Mouse (Mus musculus) intestine, embryonic 14.5 days (tissue): Measurements from ENCODE around the gene Mgrn1. TPM values are rescaled to one million over a fixed set of nuclear protein-coding genes. Genes with fewer than 3 reads are reported as not detected.

Experiments
- ATAC-seq: fragments of 200-750 bp; cut with Nextera tagmentation; replicated peaks from 2 replicates; pipeline ENCODE4 v1.8.0; 2017; ENCODE audit warnings: low read depth, moderate number of reproducible peaks, moderate TSS enrichment, moderate library complexity; ENCODE audit not compliant: low FRiP score, low TSS enrichment
- DNase-seq: peaks from one replicate; pipeline ENCODE4 v3.0.0-alpha.2; 2018; ENCODE audit warnings: low spot score
- H3K27ac ChIP-seq: fragments of 300-500 bp; sonication (generic); 2 replicates; pipeline ENCODE4 v1.5.1; 2014; ENCODE audit warnings: low read depth, mild to moderate bottlenecking, control low read depth
- H3K27me3 ChIP-seq: fragments of 300-500 bp; sonication (generic); replicated peaks from 2 replicates; pipeline ENCODE4 v1.6.1; 2014; ENCODE audit warnings: low read length, control low read depth; ENCODE audit not compliant: control insufficient read depth, insufficient read depth
- H3K36me3 ChIP-seq: fragments of 300-500 bp; sonication (generic); 2 replicates; pipeline ENCODE4 v1.6.1; 2014; ENCODE audit warnings: low read length, control low read depth; ENCODE audit not compliant: control insufficient read depth, insufficient read depth
- H3K4me1 ChIP-seq: fragments of 300-500 bp; sonication (generic); replicated peaks from 2 replicates; pipeline ENCODE4 v1.6.1; 2014; ENCODE audit warnings: low read length, control low read depth, mixed read lengths; ENCODE audit not compliant: control insufficient read depth, insufficient read depth
- H3K4me2 ChIP-seq: fragments of 300-500 bp; sonication (generic); 2 replicates; pipeline ENCODE4 v1.6.1; 2014; ENCODE audit warnings: low read length
- H3K4me3 ChIP-seq: fragments of 300-500 bp; sonication (generic); 2 replicates; pipeline ENCODE4 v1.5.1; 2014; ENCODE audit warnings: low read depth, low read length, control low read depth, mixed read lengths
- H3K9ac ChIP-seq: fragments of 300-500 bp; sonication (generic); 2 replicates; pipeline ENCODE4 v1.6.1; 2014; ENCODE audit warnings: mild to moderate bottlenecking, low read length
- H3K9me3 ChIP-seq: fragments of 300-500 bp; sonication (generic); 2 replicates; pipeline ENCODE4 v1.6.1; 2016; ENCODE audit warnings: low read length, control low read depth; ENCODE audit not compliant: control insufficient read depth
- WGBS: fragments of 180-500 bp; shearing (Covaris S2); extraction: QIAGEN DNeasy Blood & Tissue Kit; methylation state at CpG from one replicate; pipeline ENCODE4 v1.1.7; 2014; 5-methylcytosine and 5-hydroxymethylcytosine counted together
- polyA plus RNA-seq: library from polyadenylated mRNA; unstranded; fragments of >200 nt; fragmentation: Nextera tagmentation; extraction: Ambion mirVana; gene quantifications from 2 replicates; pipeline ENCODE4 v1.2.1, GENCODE M21; 2014

Gene Mgrn1
- polyA plus RNA-seq, 1 experiment from 2014 or later, result 87.6 TPM

GRCm38 (mm10) chr16:4898881-4899280 is 12.8 kb downstream of the Mgrn1 start:
- H3K36me3 ChIP-seq, result no peaks in the 10 kb centered on the region
- no peak overlapping the region for H3K4me2 ChIP-seq
- ATAC-seq (no peak), DNase-seq (no peak)
- no peak overlapping the region for H3K27ac ChIP-seq
- H3K9ac ChIP-seq, result no peak overlapping the region
- H3K27me3 ChIP-seq, result no peaks in the 10 kb centered on the region
- H3K4me3 ChIP-seq, result no peak overlapping the region
- 86% methylated on average over 6 of the region's 6 CpGs for WGBS
- H3K9me3 ChIP-seq, result no peaks in the 10 kb centered on the region
- 0 out of 2 replicates have a peak, but pooled peaks cover 4% of the 10 kb centered on the region for H3K4me1 ChIP-seq

GRCm38 (mm10) chr16:4899711-4900110 is 13.7 kb downstream of the Mgrn1 start:
- no peak for DNase-seq
- 64% methylated on average over 2 of the region's 2 CpGs for WGBS
- H3K27ac ChIP-seq, result no peak overlapping the region

GRCm38 (mm10) chr16:4901167-4901566 is 15.1 kb downstream of the Mgrn1 start:
- 68% methylated on average over 7 of the region's 7 CpGs for WGBS
- H3K4me1 ChIP-seq, result 0 out of 2 replicates have a peak, but pooled peaks cover 4% of the 10 kb centered on the region
- H3K27ac ChIP-seq, result no peak overlapping the region
- H3K36me3 ChIP-seq, result no peaks in the 10 kb centered on the region
- H3K4me2 ChIP-seq, result no peak overlapping the region
- no peak for DNase-seq
- no peak for ATAC-seq
- no peaks in the 10 kb centered on the region for H3K9me3 ChIP-seq
- no peak overlapping the region for H3K9ac ChIP-seq
- H3K27me3 ChIP-seq, result no peaks in the 10 kb centered on the region
- no peak overlapping the region for H3K4me3 ChIP-seq

More at GRCm38 (mm10) chr16:4899711-4900110, 13.7 kb downstream of the Mgrn1 start:
- Histone ChIP-seq H3K36me3 (no peaks in the 10 kb centered on the region), H3K4me1 (0 out of 2 replicates have a peak, but pooled peaks cover 4% of the 10 kb centered on the region), H3K4me2 (no peak overlapping the region), H3K9me3 (no peaks in the 10 kb centered on the region), H3K27me3 (no peaks in the 10 kb centered on the region), H3K9ac (no peak overlapping the region), H3K4me3 (no peak overlapping the region)
- ATAC-seq, result no peak

- no peak overlapping the region for H3K9ac ChIP-seq
- H3K4me3 ChIP-seq, result no peak overlapping the region
- 0 out of 2 replicates have a peak, but pooled peaks cover 4% of the 10 kb centered on the region for H3K4me1 ChIP-seq
- no peaks in the 10 kb centered on the region for H3K9me3 ChIP-seq
- no peak for ATAC-seq
- H3K27ac ChIP-seq, result no peak overlapping the region
- no peak overlapping the region for H3K4me2 ChIP-seq
- no peak for DNase-seq
- H3K27me3 ChIP-seq, result no peaks in the 10 kb centered on the region
- 86% methylated on average over 2 of the region's 2 CpGs for WGBS
- H3K36me3 ChIP-seq, result peaks cover 2% of the 10 kb centered on the region; the same call in 1 of the 2 replicates
These were observed 16.3 kb downstream of the Mgrn1 start for GRCm38 (mm10) chr16:4902390-4902789.

GRCm38 (mm10) chr16:4903491-4904102 is 17.5 kb downstream of the Mgrn1 start:
- H3K27ac ChIP-seq, result no peak overlapping the region

GRCm38 (mm10) chr16:4904878-4905277 is 18.8 kb downstream of the Mgrn1 start:
- H3K4me1 ChIP-seq, result 0 out of 2 replicates have a peak, but pooled peaks cover 3% of the 10 kb centered on the region
- 80% methylated on average over 3 of the region's 3 CpGs for WGBS
- ATAC-seq, result no peak

More at GRCm38 (mm10) chr16:4903491-4904102, 17.5 kb downstream of the Mgrn1 start:
- no peak overlapping the region for H3K4me3 ChIP-seq
- WGBS, result 66% methylated on average over 6 of the region's 6 CpGs
- H3K4me2 ChIP-seq, result no peak overlapping the region
- ATAC-seq (no peak), DNase-seq (no peak)
- no peaks in the 10 kb centered on the region for H3K9me3 ChIP-seq
- H3K9ac ChIP-seq, result no peak overlapping the region
- 0 out of 2 replicates have a peak, but pooled peaks cover 4% of the 10 kb centered on the region for H3K4me1 ChIP-seq
- peaks cover 7% of the 10 kb centered on the region; the same call in 1 of the 2 replicates for H3K36me3 ChIP-seq
- no peaks in the 10 kb centered on the region for H3K27me3 ChIP-seq

GRCm38 (mm10) chr16:4905591-4905990 is 19.5 kb downstream of the Mgrn1 start:
- Histone ChIP-seq H3K4me1 (no peaks in the 10 kb centered on the region), H3K27me3 (no peaks in the 10 kb centered on the region), H3K9me3 (no peaks in the 10 kb centered on the region), H3K27ac (no peak overlapping the region), H3K36me3 (peaks cover 19% of the 10 kb centered on the region), H3K9ac (no peak overlapping the region), H3K4me3 (no peak overlapping the region), H3K4me2 (no peak overlapping the region)
- no peak for ATAC-seq
- 39% methylated on average over 1 of the region's 1 CpGs for WGBS
- DNase-seq, result no peak

More at GRCm38 (mm10) chr16:4904878-4905277, 18.8 kb downstream of the Mgrn1 start:
- H3K9me3 ChIP-seq, result no peaks in the 10 kb centered on the region
- H3K4me2 ChIP-seq, result no peak overlapping the region
- no peak overlapping the region for H3K9ac ChIP-seq
- H3K36me3 ChIP-seq, result peaks cover 14% of the 10 kb centered on the region
- H3K4me3 ChIP-seq, result no peak overlapping the region
- H3K27ac ChIP-seq, result no peak overlapping the region
- no peak for DNase-seq
- no peaks in the 10 kb centered on the region for H3K27me3 ChIP-seq

GRCm38 (mm10) chr16:4906559-4906958 is 20.5 kb downstream of the Mgrn1 start:
- DNase-seq (no peak), ATAC-seq (no peak)

GRCm38 (mm10) chr16:4907386-4907785 is 21.3 kb downstream of the Mgrn1 start:
- H3K4me3 ChIP-seq, result no peak overlapping the region
- H3K36me3 ChIP-seq, result peaks cover 35% of the 10 kb centered on the region
- no peak for DNase-seq
- WGBS, result 51% methylated on average over 2 of the region's 2 CpGs
- H3K9me3 ChIP-seq, result no peaks in the 10 kb centered on the region
- no peaks in the 10 kb centered on the region for H3K27me3 ChIP-seq
- H3K9ac ChIP-seq, result no peak overlapping the region
- no peaks in the 10 kb centered on the region for H3K4me1 ChIP-seq
- no peak overlapping the region for H3K27ac ChIP-seq
- no peak overlapping the region for H3K4me2 ChIP-seq
- no peak for ATAC-seq

More at GRCm38 (mm10) chr16:4906559-4906958, 20.5 kb downstream of the Mgrn1 start:
- H3K9ac ChIP-seq, result no peak overlapping the region
- peaks cover 28% of the 10 kb centered on the region for H3K36me3 ChIP-seq
- H3K9me3 ChIP-seq, result no peaks in the 10 kb centered on the region
- no peaks in the 10 kb centered on the region for H3K4me1 ChIP-seq
- H3K4me3 ChIP-seq, result no peak overlapping the region
- H3K27me3 ChIP-seq, result no peaks in the 10 kb centered on the region
- no peak overlapping the region for H3K27ac ChIP-seq
- H3K4me2 ChIP-seq, result no peak overlapping the region
